Mouse (Mus musculus) splenic B cell, adult 2 months (primary cell): Measurements from ENCODE around the gene Arid3a.

Experiments
- DNase-seq: peaks from one replicate; pipeline ENCODE4 v3.0.0-alpha.2; 2011; ENCODE audit warnings: low read depth, low spot score
- H3K27me3 ChIP-seq: 2 replicates; pipeline ENCODE4 v1.6.1; 2012; ENCODE audit warnings: mild to moderate bottlenecking, low read length, moderate library complexity, mixed read lengths; ENCODE audit not compliant: control insufficient read depth, poor library complexity, insufficient read depth, severe bottlenecking
- H3K36me3 ChIP-seq: 2 replicates; pipeline ENCODE4 v1.6.1; 2012; ENCODE audit warnings: mild to moderate bottlenecking, low read length, moderate library complexity, mixed read lengths; ENCODE audit not compliant: control insufficient read depth, poor library complexity, insufficient read depth, severe bottlenecking

Arid3a gene

DNA sequence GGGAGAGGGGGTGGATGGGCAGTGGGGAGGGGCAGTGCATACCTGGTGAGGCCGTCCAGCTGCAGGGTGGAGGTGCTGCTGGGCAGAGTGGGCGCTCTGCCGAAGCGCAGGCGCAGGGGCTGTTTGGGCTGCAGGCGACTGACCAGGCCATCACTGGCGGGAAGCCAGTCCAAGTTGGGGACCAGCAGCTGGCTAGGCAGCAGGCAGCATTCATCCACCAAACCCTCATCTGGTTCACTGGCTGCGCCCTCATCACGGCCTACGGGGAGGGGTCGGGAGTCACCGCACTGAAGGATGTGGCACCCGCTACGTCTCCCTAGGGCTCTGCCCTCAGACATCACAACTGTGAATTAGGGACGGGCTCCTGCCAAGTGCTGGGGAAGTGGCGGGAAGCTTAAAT lies 30.5 kb upstream of the Arid3a start:
- no peak for DNase-seq
- Histone ChIP-seq H3K36me3 (no peaks in the 10 kb centered on the region; the same call in 1 of the 2 replicates), H3K27me3 (no peaks in the 10 kb centered on the region)

DNA sequence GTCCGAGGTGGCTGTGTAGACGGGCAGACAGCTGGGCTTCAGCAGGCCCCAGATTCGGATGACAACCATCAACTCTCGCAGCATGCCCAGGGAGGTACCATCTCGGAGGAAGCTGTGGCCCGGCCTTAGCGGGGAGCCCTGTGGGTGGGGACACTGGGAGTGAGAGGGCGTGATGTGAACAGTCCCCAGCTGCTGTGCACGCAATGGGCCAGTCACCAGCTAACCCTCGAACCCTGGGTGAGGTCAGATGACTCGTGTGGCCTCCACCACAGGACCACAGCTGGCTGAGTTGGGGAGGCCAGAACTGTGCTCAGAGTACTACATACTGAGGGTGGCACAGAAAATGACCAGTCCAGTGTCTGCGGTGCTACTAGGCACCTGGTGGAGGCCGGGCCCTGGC lies 30.0 kb upstream of the Arid3a start:
- H3K27me3 ChIP-seq: no peaks in the 10 kb centered on the region
- H3K36me3 ChIP-seq: no peaks in the 10 kb centered on the region; the same call in 1 of the 2 replicates
- no peak for DNase-seq

DNA sequence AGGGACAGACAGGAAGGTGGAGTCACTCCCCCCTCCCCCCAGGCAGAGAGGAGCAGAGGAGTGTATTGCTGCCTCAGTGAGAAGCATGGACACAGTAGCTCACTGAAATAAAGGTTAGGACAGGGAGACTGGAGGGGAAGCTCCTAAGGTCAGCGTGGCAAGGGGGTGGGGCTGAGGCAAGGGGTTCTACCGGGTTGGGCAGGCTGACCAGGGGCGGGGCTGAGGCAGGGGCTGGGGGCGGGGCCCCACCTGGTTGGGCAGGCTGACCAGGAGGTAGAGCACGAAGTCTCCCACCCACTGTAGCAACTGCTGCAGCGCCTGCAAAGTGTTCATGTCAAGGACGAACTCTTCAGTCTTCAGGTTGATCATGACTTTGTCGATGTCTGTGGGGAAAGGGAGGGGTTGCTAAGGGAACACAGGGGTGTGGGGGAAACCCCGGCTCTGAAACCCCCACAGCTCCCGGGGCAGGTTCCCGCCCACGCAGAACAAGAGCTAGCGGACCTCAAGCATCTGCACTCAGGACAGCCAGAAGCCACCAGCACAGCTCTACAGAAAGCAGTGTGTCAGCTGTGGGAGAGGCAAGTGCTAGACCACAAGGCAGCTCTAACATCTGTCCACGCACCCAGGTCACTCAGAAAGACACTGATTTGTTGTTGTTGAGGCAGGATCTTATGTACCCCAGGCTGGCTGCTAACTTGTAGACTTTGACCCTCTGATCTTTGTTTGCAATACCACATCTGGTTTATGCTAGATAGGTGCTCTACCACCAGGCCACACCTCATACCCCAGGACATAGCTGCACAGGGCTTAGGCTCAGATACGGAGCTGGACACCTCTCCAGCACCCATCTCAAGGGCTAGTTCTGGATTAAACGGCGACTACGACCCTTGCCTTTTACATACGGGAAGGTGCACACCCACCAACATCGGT lies 29.3 kb upstream of the Arid3a start:
- Histone ChIP-seq H3K27me3 (no peaks in the 10 kb centered on the region), H3K36me3 (no peaks in the 10 kb centered on the region; the same call in 1 of the 2 replicates)
- DNase-seq: peak; percentile 63

DNA sequence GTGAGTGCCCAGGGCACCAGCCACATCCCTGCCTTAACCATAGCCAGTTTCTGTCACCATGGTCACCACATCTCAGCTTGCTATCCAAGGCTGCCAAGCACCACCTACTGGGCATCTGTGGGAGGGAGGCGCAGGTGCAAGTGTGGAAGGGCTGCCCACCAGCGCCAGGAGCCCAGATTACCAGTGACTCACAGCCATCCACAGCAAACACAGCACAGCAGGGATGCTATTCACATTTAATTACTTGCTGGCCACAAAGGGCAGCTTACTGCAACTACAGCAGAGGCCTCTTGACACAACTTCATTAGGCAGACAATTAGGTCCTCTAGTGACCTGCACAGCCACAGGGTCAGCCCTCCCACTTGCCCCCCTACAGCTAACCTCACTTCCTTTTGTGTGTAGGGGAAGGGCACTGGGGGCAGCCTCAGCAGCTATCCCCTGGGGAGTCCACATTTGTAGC lies 25.9 kb upstream of the Arid3a start:
- Histone ChIP-seq H3K36me3 (peaks cover 7% of the 10 kb centered on the region), H3K27me3 (no peaks in the 10 kb centered on the region)
- DNase-seq: peak; percentile 40

DNA sequence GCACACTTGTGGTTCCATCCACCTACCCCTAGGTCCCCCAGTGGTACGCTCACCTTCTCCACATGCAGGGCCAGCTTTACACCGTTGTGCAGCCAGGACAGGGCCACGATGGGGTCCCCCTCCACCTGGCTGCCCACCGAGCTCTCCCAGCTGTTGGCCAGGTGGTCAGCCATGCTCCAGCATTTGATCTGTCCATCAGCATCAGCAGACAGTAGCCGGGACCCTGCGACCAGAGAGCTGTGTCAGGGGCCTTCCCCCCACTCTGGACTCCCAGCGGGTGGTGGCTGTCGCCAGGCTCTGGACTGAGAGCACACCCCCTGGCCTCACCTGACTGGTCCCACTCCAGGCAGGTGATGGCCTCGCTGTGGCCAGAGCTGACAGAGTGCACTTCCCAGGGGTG lies 20.1 kb upstream of the Arid3a start:
- Histone ChIP-seq H3K27me3 (no peaks in the 10 kb centered on the region), H3K36me3 (peaks cover 7% of the 10 kb centered on the region)
- DNase-seq: no peak

DNA sequence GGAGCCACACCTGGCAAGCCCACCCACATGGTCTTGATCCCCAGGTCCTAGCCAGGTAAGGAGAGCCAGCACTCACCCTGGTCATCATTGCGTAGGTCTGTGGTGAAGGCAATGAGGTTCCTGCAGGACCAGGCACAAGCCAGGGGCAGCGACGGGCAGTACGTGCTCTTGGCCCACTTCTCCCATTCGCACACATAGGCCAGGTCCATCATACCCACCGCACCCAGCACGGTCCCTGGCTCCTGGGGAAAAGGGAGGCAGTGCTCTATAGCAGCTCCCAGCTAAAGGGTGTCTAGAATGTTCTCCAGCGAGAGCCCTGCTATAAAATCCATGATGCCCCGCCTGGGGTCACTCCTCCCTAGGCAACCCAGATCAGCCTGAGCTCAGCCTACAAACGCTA lies 19.4 kb upstream of the Arid3a start:
- peaks cover 7% of the 10 kb centered on the region for H3K36me3 ChIP-seq

DNA sequence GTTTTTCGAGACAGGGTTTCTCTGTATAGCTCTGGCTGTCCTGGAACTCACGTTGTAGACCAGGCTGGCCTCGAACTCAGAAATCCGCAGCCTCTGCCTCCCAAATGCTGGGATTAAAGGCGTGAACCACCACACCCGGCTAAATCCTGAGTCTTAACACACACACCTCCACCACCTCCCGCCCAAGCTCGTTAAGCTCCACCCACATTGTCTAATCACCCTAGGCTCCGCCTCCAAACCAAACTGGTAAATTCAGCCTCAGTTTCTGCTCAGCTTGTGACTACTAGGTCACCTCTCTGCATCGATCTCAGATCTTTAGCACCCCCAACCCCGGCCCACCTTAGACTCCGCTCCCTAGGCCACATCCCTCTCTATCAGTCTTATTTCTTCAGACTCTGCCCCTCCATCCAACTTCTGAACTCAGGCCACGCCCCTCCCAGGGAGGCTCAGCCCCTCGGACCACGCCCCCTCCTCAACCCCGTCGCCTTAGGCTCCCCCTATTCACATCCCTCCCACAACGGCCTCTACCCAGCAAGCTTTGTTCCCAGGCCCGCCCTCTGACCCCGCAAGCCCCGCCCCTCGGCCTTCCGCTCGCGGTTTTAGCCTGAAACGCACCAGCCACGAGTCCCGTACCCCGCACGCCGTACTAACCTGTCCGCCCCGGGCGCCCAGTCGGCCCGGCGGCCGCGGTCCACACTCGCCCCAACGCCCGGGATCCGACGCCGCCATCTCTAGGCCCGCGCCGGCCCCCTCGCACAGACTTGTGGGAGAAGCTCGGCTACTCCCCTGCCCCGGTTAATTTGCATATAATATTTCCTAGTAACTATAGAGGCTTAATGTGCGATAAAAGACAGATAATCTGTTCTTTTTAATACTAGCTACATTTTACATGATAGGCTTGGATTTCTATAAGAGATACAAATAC lies 18.4 kb upstream of the Arid3a start, which contains the start of gene Med16:
TSS of gene Med16 (minus strand) at position 757 of the 925 bp plus-strand sequence.
- Histone ChIP-seq H3K36me3 (peaks cover 4% of the 10 kb centered on the region), H3K27me3 (no peaks in the 10 kb centered on the region)
- peak; percentile 98 for DNase-seq

More for the DNA sequence above, 19.4 kb upstream of the Arid3a start:
- DNase-seq: no peak
- H3K27me3 ChIP-seq: no peaks in the 10 kb centered on the region

DNA sequence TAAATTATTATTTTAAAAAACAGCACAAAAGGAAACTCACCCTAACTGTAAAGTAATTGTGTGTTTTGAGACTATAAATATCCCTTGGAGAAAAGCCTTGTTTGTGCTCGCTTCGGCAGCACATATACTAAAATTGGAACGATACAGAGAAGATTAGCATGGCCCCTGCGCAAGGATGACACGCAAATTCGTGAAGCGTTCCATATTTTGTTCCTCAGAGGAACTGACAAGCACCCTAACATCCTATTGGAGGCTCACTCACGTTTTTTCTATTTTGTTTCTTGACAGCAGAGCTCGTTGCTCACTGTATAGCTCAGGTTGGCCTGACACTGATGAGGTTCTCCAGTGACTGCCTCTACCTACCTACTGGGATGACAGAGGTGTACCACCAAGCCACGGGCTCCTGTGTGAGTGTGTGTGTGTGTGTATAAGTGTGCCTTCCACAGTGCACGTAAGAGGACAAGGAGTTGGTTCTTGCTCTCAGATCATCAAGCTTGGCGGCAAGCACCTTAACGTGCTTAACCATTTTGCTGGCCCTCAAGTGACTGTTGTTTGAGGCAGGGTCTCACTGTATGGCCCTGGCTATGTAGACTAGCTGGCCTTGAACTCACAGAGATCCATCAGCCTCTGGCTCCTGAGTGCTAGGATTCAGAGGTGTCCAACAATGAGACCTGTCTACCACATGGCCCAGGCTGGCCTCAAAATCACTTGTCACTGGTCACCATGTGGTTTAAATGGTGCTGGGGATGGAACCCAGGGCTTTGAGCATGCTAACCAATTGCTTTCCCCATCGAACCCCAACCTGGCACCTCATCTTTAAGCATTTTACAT lies 17.5 kb upstream of the Arid3a start:
- H3K27me3 ChIP-seq: no peaks in the 10 kb centered on the region
- no peak for DNase-seq
- H3K36me3 ChIP-seq: peaks cover 4% of the 10 kb centered on the region

DNA sequence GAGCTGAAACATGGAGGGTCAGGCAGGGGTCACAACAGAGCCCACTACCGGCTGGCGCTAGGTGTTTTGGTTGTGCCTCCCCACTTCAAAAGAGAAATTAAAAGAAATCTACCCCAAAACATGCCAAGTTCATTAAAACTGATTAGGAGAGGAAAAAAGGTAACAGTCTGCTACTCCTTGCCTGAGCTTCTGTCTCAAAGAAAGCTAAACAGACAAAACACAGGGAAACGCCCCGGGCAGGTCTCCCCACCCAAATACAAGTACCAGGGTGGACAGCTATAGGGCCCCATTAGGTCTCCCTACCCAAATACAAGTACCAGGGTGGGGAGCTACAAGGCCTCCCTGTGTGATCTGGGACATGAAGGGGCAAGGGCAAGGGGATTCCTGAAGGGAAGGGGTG lies 16.3 kb upstream of the Arid3a start, which contains the start of gene Gm26602:
TSS of gene Gm26602 (plus strand) at position 301 of the 400 bp plus-strand sequence.
- H3K27me3 ChIP-seq: no peaks in the 10 kb centered on the region
- no peak for DNase-seq
- H3K36me3 ChIP-seq: peaks cover under 1% of the 10 kb centered on the region; the same call in 1 of the 2 replicates

DNA sequence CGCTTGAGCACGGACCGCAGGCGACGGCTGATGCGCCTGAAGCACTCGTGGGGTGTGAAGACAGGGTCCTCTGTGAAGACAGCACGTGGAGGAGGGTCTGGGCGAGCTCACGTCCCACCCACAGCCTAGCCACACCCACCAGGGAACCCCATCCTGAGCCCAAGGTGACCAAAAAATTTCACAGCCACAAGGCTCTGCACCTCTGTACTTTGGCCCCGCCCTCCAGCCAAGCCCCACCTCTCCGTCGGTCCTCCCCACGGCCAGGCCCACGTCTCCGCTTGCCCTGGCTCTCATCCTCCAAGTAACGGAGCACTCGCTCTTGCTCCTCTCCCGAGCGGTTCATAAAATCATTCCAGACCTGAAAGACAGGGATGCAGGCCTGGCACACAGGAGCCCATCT lies 14.4 kb upstream of the Arid3a start:
- no peak for DNase-seq
- no peaks in the 10 kb centered on the region for H3K36me3 ChIP-seq
- no peaks in the 10 kb centered on the region for H3K27me3 ChIP-seq

DNA sequence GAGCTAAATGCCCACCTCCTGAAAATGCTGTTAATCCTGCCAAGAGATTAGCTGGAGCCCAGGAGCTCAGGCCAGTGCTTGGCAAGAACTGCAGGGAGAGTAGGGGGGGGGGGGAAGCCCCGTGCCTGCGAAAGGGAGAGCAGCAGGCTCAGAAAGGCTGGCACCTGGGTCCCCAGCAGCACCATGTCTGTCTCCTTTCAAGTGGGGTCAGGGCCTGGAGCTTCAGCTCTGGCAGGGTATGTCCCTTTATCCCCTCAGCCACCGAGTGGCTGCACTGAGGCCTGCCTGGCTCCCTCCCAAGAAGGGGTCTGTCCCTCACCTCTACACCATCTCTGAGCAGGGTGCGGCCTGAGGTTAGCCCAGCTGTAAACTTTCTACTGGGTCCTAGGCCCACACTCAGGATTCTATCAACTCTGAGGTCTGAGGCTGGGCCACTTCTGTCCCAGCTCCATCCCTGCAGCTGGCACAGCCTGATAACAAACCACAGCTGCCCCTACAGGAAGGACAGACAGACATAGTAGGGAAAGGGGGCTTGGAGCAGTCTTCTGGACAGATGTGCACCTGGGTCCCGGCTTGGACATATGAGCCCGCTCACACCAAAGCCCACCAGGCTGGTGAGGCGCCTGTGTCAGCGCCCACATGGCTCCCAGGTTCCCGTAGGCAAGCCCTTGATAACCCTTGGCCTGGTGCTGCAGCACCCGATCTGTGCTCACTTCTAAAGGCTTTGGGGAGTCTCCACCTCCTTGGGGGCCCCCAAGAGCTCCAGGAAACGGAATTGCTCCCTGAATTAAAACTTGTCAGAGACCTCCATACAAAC lies 12.5 kb upstream of the Arid3a start:
- Histone ChIP-seq H3K27me3 (no peaks in the 10 kb centered on the region), H3K36me3 (no peaks in the 10 kb centered on the region)
- DNase-seq: no peak

DNA sequence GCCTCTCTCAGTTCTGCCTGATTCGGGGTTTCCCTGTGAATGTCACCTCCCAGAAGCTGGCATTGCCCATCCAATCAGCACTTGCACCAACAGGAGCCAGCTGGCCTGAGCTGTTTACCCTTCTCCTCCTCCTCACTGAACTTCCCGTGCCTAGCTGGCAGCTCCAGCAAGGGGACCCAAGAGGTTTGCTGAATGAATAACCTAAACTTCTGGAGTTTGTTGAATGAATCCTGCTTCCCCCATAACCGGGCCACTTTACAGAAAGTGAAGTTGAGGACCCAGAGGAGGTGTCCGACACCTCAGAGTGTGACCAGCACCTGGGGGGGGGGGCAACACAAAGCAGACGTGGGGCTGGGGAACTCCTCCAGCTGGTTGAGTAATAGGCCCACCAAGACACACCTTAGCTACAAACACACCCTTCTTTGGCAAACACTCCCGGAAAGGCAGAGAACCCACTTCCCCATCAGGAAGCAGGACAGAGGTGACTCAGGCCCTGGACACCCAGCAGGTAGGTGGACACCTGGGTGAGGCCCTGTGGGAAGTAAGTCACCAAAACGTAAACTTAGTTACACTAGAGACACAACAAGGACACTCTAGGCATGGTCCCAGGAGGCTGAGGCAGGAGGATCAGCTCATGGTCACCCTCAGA lies 11.8 kb upstream of the Arid3a start:
- Histone ChIP-seq H3K27me3 (no peaks in the 10 kb centered on the region), H3K36me3 (no peaks in the 10 kb centered on the region)
- no peak for DNase-seq

DNA sequence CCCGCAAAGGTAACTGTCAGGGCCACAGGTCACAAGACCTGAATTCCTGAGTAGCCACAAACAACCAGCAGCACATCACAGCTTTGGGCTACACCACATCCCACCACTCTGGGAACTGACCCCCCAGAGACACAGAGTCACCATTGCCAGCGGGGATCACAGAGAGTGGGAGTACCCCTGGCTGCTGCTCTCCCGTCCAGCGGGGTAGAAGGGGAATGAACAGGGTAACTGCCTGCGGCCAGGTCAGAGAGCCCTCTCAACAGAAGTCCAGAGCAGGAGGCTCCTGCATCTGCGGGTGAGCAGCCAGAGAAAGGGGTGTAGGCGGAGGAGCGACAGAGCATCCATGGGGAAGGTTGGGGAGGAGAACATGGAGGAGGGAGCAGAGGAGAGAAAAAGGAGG lies 10.8 kb upstream of the Arid3a start:
- Histone ChIP-seq H3K27me3 (no peaks in the 10 kb centered on the region), H3K36me3 (no peaks in the 10 kb centered on the region)
- DNase-seq: no peak
